Mouse (Mus musculus): ENCODE results near the gene Trpc1.

Trpc1 gene

DNA sequence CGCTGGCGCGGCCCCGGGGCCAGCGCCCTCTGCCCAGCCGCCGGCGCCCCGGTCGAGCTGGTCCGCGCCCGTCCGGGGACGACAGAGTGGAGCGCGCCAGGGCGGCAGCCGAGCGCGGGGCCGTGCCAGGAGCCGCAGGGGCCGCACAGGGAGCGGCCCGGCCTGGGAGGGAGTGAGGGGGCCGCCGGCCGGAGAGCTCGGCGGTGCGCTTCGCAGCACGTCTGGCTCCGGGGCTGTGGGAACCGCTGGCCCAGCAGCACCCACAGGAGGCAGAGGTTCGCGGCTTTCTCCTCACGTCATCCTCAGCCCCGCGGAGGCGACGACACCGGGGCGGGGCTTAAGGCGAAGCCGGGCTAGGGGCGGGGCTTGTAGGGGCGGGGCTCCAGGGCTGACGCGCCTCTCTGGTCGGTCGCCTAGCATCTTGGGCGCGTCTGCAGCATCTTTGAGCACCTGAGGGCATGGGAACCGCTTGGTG, at the start of gene Trpc1:
Gene Trpc1 (minus strand): TSS at position 339 of the 475 bp plus-strand sequence.
- DNase-seq: peak; percentile 90

DNA sequence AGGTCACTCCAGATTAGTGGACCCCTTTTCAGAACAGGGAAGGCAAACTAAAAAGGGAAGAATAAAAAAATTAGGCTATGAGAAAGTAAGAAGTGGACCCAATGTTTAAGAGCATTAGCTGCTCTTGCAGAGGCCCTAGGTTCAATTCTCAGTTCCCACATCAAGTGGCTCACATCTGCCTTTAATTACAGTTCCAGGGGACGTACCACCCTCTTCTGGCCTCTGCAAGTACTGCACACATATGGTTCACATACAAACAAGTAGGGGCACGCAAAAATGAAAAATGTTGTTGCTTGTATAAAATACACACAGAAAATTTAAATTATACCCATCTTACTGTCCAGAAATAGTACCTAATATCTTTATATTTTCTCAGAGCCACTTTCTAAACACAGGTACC, 46.1 kb upstream of the Trpc1 start:
- no peak for DNase-seq

DNA sequence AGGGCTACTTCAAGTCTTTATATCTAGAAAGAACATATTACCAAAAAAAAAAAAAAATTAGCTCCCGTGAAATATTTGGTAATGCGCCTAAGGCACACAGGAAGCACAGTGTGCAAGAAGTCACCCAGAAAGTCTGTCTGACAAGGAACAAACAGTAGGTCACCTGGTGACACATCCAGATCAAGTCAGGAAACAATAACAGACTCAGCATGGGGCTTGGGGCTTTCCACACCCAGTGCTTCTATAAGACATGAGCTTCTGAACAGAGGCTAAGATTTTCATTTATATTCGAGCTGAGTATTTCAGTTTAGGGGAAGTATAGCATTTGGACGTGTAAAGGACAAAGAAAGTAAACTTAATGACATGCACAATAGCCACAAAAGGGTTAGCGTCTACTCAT, 45.7 kb upstream of the Trpc1 start:
- no peak for DNase-seq

DNA sequence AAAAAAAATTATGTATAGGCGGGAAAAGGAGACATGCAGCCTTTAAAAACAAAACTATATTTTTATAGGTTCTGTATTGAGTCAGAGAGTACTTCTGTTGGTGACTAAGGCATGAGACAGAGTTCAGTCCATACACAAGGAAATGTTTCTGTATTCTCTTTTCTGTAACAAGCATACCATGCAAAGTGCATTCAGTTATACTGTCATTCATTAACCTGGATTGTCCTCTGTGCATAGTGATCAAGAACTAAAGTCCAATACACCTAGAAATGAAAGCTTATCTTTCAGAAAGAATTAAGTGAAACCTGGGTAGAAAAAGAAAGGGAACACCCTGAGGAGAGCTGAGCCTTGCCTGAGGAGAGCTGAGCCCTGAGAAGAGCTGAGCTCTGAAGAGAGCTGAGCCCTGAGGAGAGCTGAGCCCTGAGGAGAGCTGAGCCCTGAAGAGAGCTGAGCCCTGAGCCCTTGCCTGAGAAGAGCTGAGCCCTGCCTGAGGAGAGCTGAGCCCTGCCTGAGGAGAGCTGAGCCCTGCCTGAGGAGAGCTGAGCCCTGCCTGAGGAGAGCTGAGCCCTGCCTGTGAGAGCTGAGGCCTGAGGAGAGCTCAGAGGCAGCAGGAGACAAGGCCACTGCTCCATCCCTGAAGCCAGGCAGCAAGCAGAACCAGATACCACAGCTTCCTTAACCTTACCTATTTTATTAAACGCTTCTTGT, 45.1 kb upstream of the Trpc1 start:
- DNase-seq: no peak

DNA sequence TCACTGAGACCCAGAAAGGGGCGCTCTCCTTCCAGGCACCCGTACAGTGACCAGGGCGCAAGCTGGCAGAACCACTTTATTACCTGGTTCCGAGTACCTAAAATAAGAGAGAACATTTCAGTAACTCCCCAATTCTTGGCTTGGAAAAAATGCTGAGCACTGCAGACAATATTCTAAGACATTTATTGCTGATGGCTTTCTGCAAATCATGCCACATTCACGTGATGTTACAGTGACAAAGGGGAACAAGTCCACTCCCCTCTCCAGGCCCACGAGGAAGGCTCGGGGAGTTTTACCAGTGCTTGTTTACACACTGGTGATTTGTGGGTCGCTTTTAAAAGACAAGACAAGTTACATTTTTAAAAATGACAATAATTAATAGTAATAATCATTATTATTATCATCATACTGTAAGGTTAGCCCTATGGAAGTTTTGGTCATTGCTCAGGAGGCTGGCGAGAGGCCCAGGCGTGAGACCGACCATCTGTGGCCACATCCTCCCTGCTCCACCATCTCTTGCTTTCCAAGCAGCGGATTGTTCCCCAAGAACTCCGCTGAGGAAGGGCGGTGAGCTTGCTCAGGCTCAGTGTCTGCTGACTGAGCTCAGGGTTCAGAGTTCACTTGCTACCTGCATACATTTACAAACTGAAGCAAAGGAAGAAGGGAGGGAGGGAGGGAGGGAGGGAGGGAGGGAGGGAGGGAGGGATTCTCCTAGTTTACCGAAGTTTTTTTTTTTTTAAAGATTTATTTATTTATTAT, 44.0 kb upstream of the Trpc1 start:
- peak; percentile 71 for DNase-seq

DNA sequence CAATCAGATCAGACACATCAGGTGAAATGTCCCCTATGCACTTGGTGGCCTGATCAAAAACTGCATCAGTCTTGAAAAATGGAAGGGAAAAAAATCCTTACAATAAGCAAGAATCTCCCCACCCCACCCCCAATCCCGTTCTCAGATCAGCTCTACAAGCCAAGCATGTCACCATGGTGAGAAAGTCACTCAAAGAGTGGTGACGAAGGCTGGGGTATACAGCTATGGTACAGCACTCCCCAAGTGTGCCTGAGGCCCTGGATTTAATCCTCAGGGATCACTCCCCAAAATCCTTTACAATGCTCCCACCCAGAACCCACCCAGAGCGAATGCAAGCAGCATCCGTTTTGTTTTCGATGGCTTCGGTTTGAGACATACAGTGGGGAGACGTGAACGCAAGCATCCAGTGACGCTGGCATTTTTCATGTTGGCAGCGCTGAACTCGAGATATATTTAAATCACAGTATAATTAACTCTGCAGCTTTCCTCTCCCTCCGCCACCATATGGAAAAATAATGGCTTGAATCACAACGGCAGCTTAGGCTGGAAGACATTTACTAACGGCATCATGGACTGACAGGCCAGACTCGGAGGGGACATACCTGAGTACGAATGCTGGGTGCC, 34.8 kb upstream of the Trpc1 start:
- DNase-seq: no peak

DNA sequence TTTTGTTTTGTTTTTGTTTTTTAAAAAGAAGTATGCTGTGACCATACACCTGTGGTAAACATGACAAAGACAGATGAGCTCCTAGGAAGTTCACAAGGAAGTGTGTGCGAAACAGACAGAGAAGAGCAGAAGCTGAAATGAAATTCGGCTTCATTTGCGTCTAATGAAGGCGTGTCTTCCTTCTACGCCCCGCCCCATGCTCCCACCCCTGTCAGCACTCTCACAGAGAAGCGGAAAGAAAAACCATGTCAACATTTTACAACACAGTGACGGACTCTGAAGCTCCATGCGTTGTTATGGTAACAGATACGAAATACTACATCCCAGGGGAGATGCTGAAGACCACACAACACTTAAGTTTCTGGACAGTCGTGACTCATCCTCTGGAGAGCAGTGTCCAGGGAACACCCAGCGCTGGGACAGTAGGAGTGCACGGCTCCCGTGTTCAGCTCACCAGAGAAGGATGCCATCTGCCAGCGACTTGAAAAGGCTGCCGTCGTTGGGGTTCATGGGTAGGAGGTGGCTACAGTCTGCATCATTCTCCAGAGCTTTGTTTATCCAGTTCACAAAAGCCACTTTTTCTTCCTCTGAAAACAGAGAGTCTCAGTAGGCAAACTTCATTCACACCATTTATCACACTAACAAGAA, 33.6 kb upstream of the Trpc1 start:
- no peak for DNase-seq

DNA sequence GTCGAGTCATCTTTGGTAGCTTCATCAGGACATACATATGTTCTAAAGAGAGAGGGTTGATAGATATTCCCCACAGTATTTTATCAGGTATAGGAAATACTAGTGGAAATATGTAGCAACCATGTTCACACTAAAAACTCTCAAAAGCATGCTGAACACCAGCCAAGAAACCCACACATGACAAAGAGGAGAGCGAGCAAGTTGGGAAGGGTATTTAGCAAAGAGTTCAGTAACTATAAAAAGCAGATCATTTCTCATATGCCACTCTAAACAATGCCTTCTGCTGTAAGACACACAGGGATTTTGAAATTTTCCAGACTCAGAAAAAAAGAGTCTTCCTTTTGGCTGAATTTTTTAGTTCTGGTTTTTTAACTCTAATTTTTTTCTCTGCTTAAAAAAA, 21.5 kb upstream of the Trpc1 start:
- no peak for DNase-seq

DNA sequence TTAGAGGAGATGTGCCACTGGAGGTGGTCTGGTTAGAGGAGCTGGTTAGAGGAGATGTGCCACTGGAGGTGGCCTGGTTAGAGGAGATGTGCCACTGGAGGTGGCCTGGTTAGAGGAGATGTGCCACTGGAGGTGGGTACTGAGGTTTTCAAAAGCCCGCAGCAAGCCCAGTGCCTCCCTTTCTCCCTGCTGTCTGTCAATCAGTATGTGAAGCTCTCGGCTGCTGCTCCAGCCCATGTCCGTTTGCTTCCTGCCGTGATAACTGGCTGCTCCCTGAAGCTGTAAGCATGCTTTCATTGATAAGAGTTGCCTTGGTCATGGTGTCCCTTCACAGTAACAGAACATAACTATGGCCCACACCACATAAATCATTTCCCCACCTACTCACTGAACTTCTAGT, 13.0 kb upstream of the Trpc1 start:
- no peak for DNase-seq

GRCm38 (mm10) chr9:95762228-95762627, 12.1 kb upstream of the Trpc1 start:
- no peak for DNase-seq

DNA sequence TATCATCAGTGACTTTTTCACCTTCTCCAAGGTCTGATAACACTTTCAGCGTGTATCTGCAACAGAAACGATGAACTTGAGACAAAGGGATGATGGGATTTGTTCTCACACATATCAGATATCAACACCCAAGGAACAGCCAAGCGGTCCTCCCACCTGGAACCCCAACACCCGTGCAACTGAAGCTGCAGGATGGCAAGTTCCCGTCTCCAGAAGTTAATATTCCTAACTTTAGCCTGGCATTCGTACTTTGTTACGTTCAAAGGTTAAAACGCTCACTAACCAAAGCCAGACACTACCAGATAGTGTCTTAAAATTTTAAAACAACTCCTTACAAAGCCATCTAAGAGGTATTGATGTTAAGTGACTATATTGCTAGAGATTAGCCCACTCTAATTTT, 11.2 kb upstream of the Trpc1 start:
- peak; percentile 24 for DNase-seq

GRCm38 (mm10) chr9:95750746-95751145, 571 bp upstream of the Trpc1 start:
- DNase-seq: no peak

DNA sequence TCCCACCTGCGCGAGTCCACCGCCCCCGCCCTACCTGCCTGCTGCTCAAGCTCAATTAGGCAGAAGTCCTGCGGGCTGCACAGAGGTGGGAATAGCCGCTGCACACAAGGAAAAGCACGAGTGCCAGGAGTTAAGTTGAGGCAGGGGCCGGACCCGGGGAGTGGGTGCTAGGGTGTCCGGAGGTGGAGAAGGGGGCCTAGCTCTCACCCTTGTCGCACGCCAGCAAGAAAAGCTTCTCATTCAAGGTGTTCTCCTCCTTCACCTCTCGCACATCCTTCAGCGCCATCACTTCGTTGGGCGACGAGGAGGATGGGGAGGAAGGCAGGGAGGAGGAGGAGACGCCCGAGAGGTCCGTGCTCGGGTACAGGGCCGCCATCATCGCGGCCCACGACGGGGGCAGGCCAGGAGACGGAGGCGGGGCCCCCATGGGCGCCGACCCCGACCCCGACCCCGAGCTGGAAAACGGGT, 680 bp downstream of the Trpc1 start:
- DNase-seq: peak; percentile 29

DNA sequence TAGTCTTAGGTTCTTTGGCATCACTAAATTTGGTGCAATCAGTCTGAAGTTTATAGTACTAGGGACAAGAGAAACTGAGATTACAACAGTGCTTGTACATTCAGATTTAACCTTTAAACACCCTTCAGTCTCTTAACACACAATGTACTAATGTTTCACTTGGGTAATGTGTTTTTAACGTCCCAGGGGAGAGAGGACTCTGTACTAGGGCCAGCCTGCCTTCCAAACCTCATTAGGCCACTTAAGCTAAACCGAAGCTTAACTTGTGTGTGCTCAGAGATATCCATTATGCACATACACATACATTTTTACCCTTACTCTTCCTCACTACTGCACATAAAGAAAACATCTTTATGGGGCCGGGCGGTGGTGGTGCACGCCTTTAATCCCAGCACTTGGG, 2.9 kb downstream of the Trpc1 start:
- no peak for DNase-seq

- DNase-seq: peak; percentile 15
Measured at GRCm38 (mm10) chr9:95744845-95745613, 5.1 kb downstream of the Trpc1 start.

DNA sequence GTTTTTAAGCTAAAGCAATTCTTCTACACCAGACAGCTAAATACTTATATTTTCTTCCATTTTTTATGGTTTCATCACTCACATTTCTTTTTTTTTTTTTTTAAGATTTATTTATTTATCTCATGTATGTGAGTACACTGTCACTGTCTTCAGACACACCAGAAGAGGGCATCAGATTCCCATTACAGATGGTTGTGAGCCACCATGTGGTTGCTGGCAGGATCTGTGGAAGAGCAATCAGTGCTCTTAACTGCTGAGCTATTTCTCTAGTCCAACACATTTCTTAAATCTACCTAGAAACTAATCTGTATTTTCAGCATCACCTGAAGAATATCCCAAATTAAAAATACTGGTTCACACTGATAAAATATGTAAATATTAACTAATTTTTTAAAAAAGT, 13.9 kb downstream of the Trpc1 start:
- DNase-seq: no peak

DNA sequence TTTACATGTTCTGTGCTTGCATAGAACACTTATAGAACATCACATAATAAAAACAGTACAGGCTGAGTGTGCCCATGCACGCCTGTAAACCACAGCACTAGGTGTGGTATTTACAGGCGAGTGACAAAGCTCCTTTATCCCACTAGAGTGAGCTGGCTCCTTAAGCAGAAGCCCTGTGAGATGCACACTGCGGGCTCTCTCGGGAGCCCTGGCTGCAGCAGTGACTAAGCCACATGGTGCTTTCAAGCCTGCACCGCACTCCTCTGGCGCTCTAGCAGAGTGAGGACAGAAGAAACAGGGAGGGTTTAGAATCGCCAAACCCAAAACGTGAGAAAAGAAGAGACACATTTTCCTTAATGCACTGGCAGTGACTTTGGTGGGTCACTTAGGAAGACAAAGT, 37.6 kb downstream of the Trpc1 start:
- DNase-seq: no peak

GRCm38 (mm10) chr9:95708943-95709342, 41.2 kb downstream of the Trpc1 start:
- no peak for DNase-seq

GRCm38 (mm10) chr9:95705371-95705770, 44.8 kb downstream of the Trpc1 start:
- DNase-seq: no peak

GRCm38 (mm10) chr9:95704078-95704477, 46.1 kb downstream of the Trpc1 start:
- DNase-seq: no peak

DNA sequence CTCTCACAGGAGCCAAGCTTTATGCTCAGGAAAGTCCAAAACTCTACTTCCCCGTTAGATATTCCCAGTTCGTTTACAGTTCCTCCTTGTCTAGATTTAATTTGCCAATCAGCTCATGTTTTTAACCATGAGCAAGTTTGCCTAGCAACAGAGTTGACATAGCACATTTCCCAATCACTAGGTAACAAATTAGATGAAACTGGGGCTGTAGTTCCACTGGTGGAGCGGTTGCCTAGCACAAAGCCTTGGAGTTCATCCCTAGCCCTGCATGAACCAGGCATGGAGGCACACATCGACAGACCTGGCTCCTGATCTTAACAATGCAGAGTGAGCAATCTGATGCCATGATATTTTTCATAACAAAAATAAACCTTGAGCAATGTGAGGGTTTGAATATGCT, 50.9 kb downstream of the Trpc1 start:
- DNase-seq: no peak

GRCm38 (mm10) chr9:95697808-95698207, 52.4 kb downstream of the Trpc1 start:
- peak; percentile 70 for DNase-seq
